Mouse (Mus musculus): ENCODE data around the gene Tbccd1.

The Tbccd1 gene

GRCm38 (mm10) chr16:22872397-22872796 lies 14.9 kb upstream of the Tbccd1 start:
- in situ Hi-C loops (cut with MboI, MseI), result loop anchor here (5.0 kb wide), 1 partner anchor 275 kb away; the partner anchor contains the start of gene Adipoq

GRCm38 (mm10) chr16:22856773-22857172 lies 696 bp downstream of the Tbccd1 start:
- in situ Hi-C loops (cut with MboI, MseI), result no loop called here

GRCm38 (mm10) chr16:22852709-22853108 lies 4.8 kb downstream of the Tbccd1 start:
- in situ Hi-C loops (cut with MboI, MseI), result no loop called here

DNA sequence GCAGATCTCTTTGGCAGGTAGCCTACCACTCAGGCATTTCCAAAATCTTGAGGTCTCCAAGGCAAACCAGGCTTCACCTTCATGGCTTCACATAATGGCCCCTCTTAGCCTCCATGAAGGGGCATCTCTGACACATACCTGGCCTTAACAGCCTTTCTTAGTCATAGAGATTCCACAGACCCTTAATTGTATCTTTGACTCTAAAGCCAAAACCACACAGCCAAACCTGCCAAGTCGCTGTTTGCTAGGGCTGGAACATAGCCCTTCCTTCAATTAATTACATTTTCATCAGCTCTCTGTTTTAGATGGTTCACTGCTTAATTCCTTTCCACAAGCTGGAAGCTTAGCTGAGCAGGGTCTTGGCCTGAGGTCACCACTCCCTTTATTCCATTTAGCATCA lies 9.1 kb downstream of the Tbccd1 start:
- in situ Hi-C loops (cut with MboI, MseI), result no loop called here

GRCm38 (mm10) chr16:22847686-22848085 lies 9.8 kb downstream of the Tbccd1 start:
- in situ Hi-C loops (cut with MboI, MseI), result no loop called here

DNA sequence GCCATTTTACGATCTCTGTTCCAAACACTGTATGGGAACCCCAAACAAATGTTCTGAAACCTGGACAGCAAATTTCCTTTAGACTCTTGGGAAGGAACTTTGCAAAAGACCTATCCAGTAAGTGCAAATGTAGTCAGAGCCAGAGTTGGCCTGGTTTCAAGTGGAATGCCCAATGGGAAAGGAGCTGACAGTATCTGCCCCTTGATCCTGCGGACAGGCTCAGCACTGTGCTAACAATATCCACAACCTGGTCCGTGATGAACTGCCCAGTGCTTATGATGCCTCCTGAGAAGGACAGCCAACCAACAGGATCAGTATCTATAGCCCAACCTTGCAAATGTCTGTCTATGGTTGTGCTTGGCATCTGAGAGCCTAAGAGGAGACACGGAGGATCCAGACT lies 12.0 kb downstream of the Tbccd1 start:
- in situ Hi-C loops (cut with MboI, MseI), result no loop called here

GRCm38 (mm10) chr16:22844834-22845233 lies 12.6 kb downstream of the Tbccd1 start:
- in situ Hi-C loops (cut with MboI, MseI), result no loop called here

- in situ Hi-C loops (cut with MboI, MseI), result no loop called here
Observed at GRCm38 (mm10) chr16:22844061-22844801, 13.2 kb downstream of the Tbccd1 start.

DNA sequence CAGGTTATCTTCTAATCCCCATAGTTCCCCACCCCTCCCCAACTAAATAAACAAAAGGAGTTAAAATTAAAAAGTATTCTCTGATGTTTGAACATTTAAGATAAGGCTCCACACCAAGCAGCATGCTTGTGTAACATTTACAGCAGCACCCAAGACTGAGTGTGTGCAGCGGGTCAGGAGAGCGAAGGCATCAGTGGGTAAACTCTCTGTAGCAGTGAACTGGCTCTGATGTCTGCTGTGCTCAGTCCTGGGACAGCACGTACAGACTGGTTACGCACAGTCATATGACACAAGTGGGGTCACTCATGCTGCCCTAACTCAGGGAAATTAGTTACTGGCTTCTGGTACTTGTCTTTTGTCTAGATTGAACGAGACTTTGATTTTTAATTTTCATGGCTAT lies 14.6 kb downstream of the Tbccd1 start:
- in situ Hi-C loops (cut with MboI, MseI), result no loop called here

GRCm38 (mm10) chr16:22839146-22839857 lies 18.2 kb downstream of the Tbccd1 start:
- in situ Hi-C loops (cut with MboI, MseI), result no loop called here

DNA sequence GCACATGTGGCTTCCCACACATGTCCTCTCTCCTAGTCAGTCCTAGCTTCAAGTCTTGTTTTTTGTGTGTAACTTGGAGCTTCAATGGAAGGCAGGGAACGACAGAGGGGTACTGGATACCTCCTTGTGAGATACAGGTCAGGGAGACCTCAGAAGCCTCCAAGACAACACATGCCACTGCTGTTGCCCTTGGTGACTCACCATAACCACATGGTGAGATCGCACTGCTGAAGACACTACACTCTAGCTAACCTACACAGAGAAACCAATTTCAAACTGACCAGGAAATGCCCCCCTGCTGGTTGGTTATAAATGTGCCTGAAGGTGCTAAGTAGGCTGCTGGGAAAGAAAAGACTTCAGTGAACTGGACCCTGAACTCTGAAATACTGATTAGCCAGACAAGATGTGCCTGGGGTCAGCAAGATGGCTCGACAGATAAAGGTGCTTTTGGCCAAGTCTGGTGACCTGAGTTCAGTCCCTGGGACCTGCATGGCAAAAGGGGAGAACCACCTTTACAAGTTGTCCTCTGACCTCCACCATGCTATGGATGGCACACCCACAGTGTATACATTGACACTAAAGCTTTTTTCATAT lies 24.4 kb downstream of the Tbccd1 start:
- in situ Hi-C loops (cut with MboI, MseI), result no loop called here

DNA sequence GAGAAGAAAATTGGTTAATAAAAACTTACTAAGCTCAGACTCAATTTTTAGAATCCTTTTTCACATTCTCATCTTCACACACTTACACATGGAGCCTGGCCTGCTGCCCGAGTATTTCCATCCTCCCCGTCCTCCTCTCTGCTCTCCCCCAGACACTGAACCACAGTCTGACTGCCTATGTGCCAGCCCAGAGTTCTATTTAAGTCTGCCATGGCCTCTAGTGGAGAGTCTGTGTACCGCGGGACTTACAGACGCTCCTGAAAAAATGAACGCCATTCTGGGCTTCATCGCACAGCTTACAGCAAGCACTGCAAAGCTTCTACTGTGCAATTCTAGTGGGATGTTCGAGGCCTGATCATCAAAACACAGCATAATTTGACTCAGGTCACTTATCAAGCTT lies 36.7 kb downstream of the Tbccd1 start:
- in situ Hi-C loops (cut with MboI, MseI), result loop anchor here (5.0 kb wide), 1 partner anchor 88 kb away; no protein-coding TSS in a partner anchor

- in situ Hi-C loops (cut with MboI, MseI), result no loop called here
Observed at GRCm38 (mm10) chr16:22811477-22811876, 46.0 kb downstream of the Tbccd1 start, which contains the start of gene Crygs. Crygs (minus strand) TSS chr16:22811577.

- in situ Hi-C loops (cut with MboI, MseI), result no loop called here
Observed at GRCm38 (mm10) chr16:22807468-22808070, 49.9 kb downstream of the Tbccd1 start.

- in situ Hi-C loops (cut with MboI, MseI), result loop anchor here (5.0 kb wide), 1 partner anchor 240 kb away; no protein-coding TSS in a partner anchor
Observed at GRCm38 (mm10) chr16:22802786-22803185, 54.7 kb downstream of the Tbccd1 start.

DNA sequence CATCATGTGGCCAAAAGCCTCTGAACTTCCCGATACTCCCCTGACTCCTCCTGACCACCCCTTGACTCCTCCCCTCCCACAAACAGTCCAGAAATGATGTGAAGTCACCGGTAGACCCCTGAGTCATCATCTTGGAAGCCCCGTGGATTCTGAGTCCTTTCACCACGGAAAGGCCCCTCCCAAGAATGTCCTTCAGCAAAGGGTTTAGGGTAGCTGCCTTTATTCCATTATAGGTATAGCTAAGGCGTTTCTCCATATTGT lies 56.7 kb downstream of the Tbccd1 start:
- in situ Hi-C loops (cut with MboI, MseI), result loop anchor here (5.0 kb wide), 1 partner anchor 238 kb away; no protein-coding TSS in a partner anchor

DNA sequence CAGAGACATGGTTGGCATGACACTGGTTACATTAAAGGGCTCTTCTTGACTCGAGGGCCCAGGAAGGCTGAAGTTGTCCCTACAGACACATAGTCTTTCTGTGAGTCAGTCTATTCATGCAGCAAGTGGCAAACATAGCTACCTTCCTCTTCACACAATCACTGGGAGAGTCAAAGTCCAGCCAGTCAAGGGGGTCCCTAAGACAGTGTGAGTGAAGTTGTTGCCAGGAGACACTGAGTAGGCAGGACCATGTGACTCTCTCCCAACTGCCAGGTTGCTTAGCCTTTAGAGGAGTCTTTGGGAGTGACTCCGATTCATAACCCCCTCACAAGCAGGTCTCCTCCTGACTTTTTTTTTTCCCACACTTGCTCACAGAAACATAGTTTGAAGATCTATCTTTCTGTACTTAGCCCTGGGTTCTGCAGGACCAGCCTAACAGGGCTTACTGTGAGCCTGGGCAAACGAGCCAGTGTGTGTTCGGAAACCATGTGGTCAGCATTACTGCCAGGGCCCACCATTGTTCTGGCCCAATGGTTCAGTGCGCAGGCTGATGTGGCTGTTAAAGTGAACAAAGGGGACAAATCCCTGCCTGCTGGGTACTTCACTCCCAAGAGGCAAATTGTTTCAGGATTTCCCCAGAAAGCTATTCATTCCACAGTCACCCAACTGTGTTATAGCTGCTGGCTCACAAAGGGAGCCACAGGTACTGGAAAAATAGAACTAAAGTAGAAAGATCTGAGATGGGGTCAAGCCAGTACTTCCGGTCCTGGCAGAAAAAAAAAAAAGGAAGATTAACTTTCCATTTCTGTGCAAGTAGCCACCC lies 57.2 kb downstream of the Tbccd1 start:
- in situ Hi-C loops (cut with MboI, MseI), result loop anchor here (5.0 kb wide), 1 partner anchor 238 kb away; no protein-coding TSS in a partner anchor

GRCm38 (mm10) chr16:22798520-22798919 lies 58.9 kb downstream of the Tbccd1 start:
- in situ Hi-C loops (cut with MboI, MseI), result no loop called here

GRCm38 (mm10) chr16:22797521-22797920 lies 59.9 kb downstream of the Tbccd1 start:
- in situ Hi-C loops (cut with MboI, MseI), result no loop called here

- in situ Hi-C loops (cut with MboI, MseI), result no loop called here
Observed at GRCm38 (mm10) chr16:22795497-22795896, 62.0 kb downstream of the Tbccd1 start.

- in situ Hi-C loops (cut with MboI, MseI), result loop anchor here (5.0 kb wide), 1 partner anchor 479 kb away; no protein-coding TSS in a partner anchor
Observed at GRCm38 (mm10) chr16:22791235-22791634, 66.2 kb downstream of the Tbccd1 start.

Data from regulatory T cell (primary cell).